Mouse (Mus musculus): Measurements from ENCODE around the gene Sorcs2. TPM values are rescaled to one million over a fixed set of nuclear protein-coding genes. Genes with fewer than 3 reads are reported as not detected.

Gene Sorcs2
- polyA plus RNA-seq, 1 experiment from 2014 or later = 5.1 TPM

GRCm38 (mm10) chr5:36100488-36100887 lies 297.5 kb downstream of the Sorcs2 start:
- H3K9ac ChIP-seq (ENCODE audit: low read length) = no peak overlapping the region
- no peak overlapping the region for H3K4me3 ChIP-seq (ENCODE audit: low read depth, low read length)
- H3K9me3 ChIP-seq (replicated peaks; ENCODE audit: control insufficient read depth, low read length) = no peaks in the 10 kb centered on the region
- H3K36me3 ChIP-seq (ENCODE audit: control insufficient read depth, insufficient read depth, low read length) = no peaks in the 10 kb centered on the region
- ATAC-seq = no peak
- H3K4me2 ChIP-seq (ENCODE audit: low read length) = no peak overlapping the region
- no peak overlapping the region for H3K27ac ChIP-seq (ENCODE audit: low read depth, low read length)
- H3K4me1 ChIP-seq (ENCODE audit: control insufficient read depth, insufficient read depth, low read length) = 0 out of 2 replicates have a peak, but pooled peaks cover 2% of the 10 kb centered on the region
- 57% methylated on average over 3 of the region's 3 CpGs for WGBS
- DNase-seq (ENCODE audit: low spot score) = no peak
- H3K27me3 ChIP-seq (replicated peaks; ENCODE audit: control insufficient read depth, insufficient read depth, low read length) = no peaks in the 10 kb centered on the region

GRCm38 (mm10) chr5:36099662-36100061 lies 298.3 kb downstream of the Sorcs2 start:
- WGBS = 41% methylated on average over 4 of the region's 4 CpGs
- H3K9ac ChIP-seq (ENCODE audit: low read length) = no peak overlapping the region
- H3K27ac ChIP-seq (ENCODE audit: low read depth, low read length) = no peak overlapping the region
- 0 out of 2 replicates have a peak, but pooled peaks cover 2% of the 10 kb centered on the region for H3K4me1 ChIP-seq (ENCODE audit: control insufficient read depth, insufficient read depth, low read length)
- no peaks in the 10 kb centered on the region for H3K27me3 ChIP-seq (replicated peaks; ENCODE audit: control insufficient read depth, insufficient read depth, low read length)
- H3K4me2 ChIP-seq (ENCODE audit: low read length) = no peak overlapping the region
- no peaks in the 10 kb centered on the region for H3K9me3 ChIP-seq (replicated peaks; ENCODE audit: control insufficient read depth, low read length)
- no peaks in the 10 kb centered on the region for H3K36me3 ChIP-seq (ENCODE audit: control insufficient read depth, insufficient read depth, low read length)
- no peak overlapping the region for H3K4me3 ChIP-seq (ENCODE audit: low read depth, low read length)
- no peak for ATAC-seq
- DNase-seq (ENCODE audit: low spot score) = peak; percentile 44

GRCm38 (mm10) chr5:36096046-36096445 lies 301.9 kb downstream of the Sorcs2 start:
- Histone ChIP-seq H3K27ac (ENCODE audit: low read depth, low read length) (no peak overlapping the region), H3K9ac (ENCODE audit: low read length) (no peak overlapping the region), H3K4me2 (ENCODE audit: low read length) (no peak overlapping the region), H3K9me3 (replicated peaks; ENCODE audit: control insufficient read depth, low read length) (no peaks in the 10 kb centered on the region), H3K27me3 (replicated peaks; ENCODE audit: control insufficient read depth, insufficient read depth, low read length) (no peaks in the 10 kb centered on the region), H3K36me3 (ENCODE audit: control insufficient read depth, insufficient read depth, low read length) (no peaks in the 10 kb centered on the region), H3K4me1 (ENCODE audit: control insufficient read depth, insufficient read depth, low read length) (0 out of 2 replicates have a peak, but pooled peaks cover 2% of the 10 kb centered on the region), H3K4me3 (ENCODE audit: low read depth, low read length) (no peak overlapping the region)
- 78% methylated on average over 8 of the region's 8 CpGs for WGBS
- ATAC-seq = no peak
- DNase-seq (ENCODE audit: low spot score) = no peak

GRCm38 (mm10) chr5:36090036-36090435 lies 307.9 kb downstream of the Sorcs2 start:
- Histone ChIP-seq H3K27me3 (replicated peaks; ENCODE audit: control insufficient read depth, insufficient read depth, low read length) (no peaks in the 10 kb centered on the region), H3K4me3 (ENCODE audit: low read depth, low read length) (no peak overlapping the region), H3K9me3 (replicated peaks; ENCODE audit: control insufficient read depth, low read length) (no peaks in the 10 kb centered on the region), H3K4me2 (ENCODE audit: low read length) (no peak overlapping the region), H3K4me1 (ENCODE audit: control insufficient read depth, insufficient read depth, low read length) (no peaks in the 10 kb centered on the region), H3K27ac (ENCODE audit: low read depth, low read length) (no peak overlapping the region), H3K9ac (ENCODE audit: low read length) (no peak overlapping the region), H3K36me3 (ENCODE audit: control insufficient read depth, insufficient read depth, low read length) (no peaks in the 10 kb centered on the region)
- no peak for DNase-seq (ENCODE audit: low spot score)
- no peak for ATAC-seq
- WGBS = 86% methylated on average over 7 of the region's 7 CpGs

- H3K27ac ChIP-seq (ENCODE audit: low read depth, low read length) = peak overlapping the region; percentile 9; the same call in 1 of the 2 replicates
- H3K36me3 ChIP-seq (ENCODE audit: control insufficient read depth, insufficient read depth, low read length) = no peaks in the 10 kb centered on the region
- H3K4me3 ChIP-seq (ENCODE audit: low read depth, low read length) = no peak overlapping the region
- H3K27me3 ChIP-seq (replicated peaks; ENCODE audit: control insufficient read depth, insufficient read depth, low read length) = no peaks in the 10 kb centered on the region
- no peaks in the 10 kb centered on the region for H3K9me3 ChIP-seq (replicated peaks; ENCODE audit: control insufficient read depth, low read length)
- DNase-seq (ENCODE audit: low spot score) = no peak
- no peak overlapping the region for H3K9ac ChIP-seq (ENCODE audit: low read length)
- no peaks in the 10 kb centered on the region for H3K4me1 ChIP-seq (ENCODE audit: control insufficient read depth, insufficient read depth, low read length)
- no peak for ATAC-seq
- whole genome bisulfite sequencing = 92% methylated on average over 2 of the region's 2 CpGs
- no peak overlapping the region for H3K4me2 ChIP-seq (ENCODE audit: low read length)
These were observed 308.7 kb downstream of the Sorcs2 start for GRCm38 (mm10) chr5:36089243-36089642.

- H3K4me1 ChIP-seq (ENCODE audit: control insufficient read depth, insufficient read depth, low read length) = peaks cover 14% of the 10 kb centered on the region
- H3K36me3 ChIP-seq (ENCODE audit: control insufficient read depth, insufficient read depth, low read length) = no peaks in the 10 kb centered on the region
- no peaks in the 10 kb centered on the region for H3K27me3 ChIP-seq (replicated peaks; ENCODE audit: control insufficient read depth, insufficient read depth, low read length)
- H3K4me2 ChIP-seq (ENCODE audit: low read length) = no peak overlapping the region
- no peaks in the 10 kb centered on the region for H3K9me3 ChIP-seq (replicated peaks; ENCODE audit: control insufficient read depth, low read length)
- H3K9ac ChIP-seq (ENCODE audit: low read length) = no peak overlapping the region
- WGBS = 71% methylated on average over 5 of the region's 5 CpGs
- ATAC-seq (no peak), DNase-seq (ENCODE audit: low spot score) (no peak)
- no peak overlapping the region for H3K27ac ChIP-seq (ENCODE audit: low read depth, low read length)
- H3K4me3 ChIP-seq (ENCODE audit: low read depth, low read length) = no peak overlapping the region
These were observed 311.0 kb downstream of the Sorcs2 start for GRCm38 (mm10) chr5:36086931-36087330.

GRCm38 (mm10) chr5:36085621-36086020 lies 312.3 kb downstream of the Sorcs2 start:
- Histone ChIP-seq H3K4me3 (ENCODE audit: low read depth, low read length) (no peak overlapping the region), H3K36me3 (ENCODE audit: control insufficient read depth, insufficient read depth, low read length) (no peaks in the 10 kb centered on the region), H3K27me3 (replicated peaks; ENCODE audit: control insufficient read depth, insufficient read depth, low read length) (no peaks in the 10 kb centered on the region), H3K9me3 (replicated peaks; ENCODE audit: control insufficient read depth, low read length) (no peaks in the 10 kb centered on the region), H3K27ac (ENCODE audit: low read depth, low read length) (no peak overlapping the region), H3K4me1 (ENCODE audit: control insufficient read depth, insufficient read depth, low read length) (peaks cover 14% of the 10 kb centered on the region), H3K9ac (ENCODE audit: low read length) (no peak overlapping the region), H3K4me2 (ENCODE audit: low read length) (no peak overlapping the region)
- no peak for ATAC-seq
- no peak for DNase-seq (ENCODE audit: low spot score)
- WGBS = 82% methylated on average over 4 of the region's 4 CpGs

GRCm38 (mm10) chr5:36083869-36084565 lies 313.9 kb downstream of the Sorcs2 start:
- Histone ChIP-seq H3K4me3 (ENCODE audit: low read depth, low read length) (no peak overlapping the region), H3K27me3 (replicated peaks; ENCODE audit: control insufficient read depth, insufficient read depth, low read length) (no peaks in the 10 kb centered on the region), H3K36me3 (ENCODE audit: control insufficient read depth, insufficient read depth, low read length) (no peaks in the 10 kb centered on the region), H3K9me3 (replicated peaks; ENCODE audit: control insufficient read depth, low read length) (no peaks in the 10 kb centered on the region), H3K9ac (ENCODE audit: low read length) (no peak overlapping the region), H3K4me2 (ENCODE audit: low read length) (no peak overlapping the region), H3K27ac (ENCODE audit: low read depth, low read length) (no peak overlapping the region), H3K4me1 (ENCODE audit: control insufficient read depth, insufficient read depth, low read length) (peaks cover 14% of the 10 kb centered on the region)
- ATAC-seq (no peak), DNase-seq (ENCODE audit: low spot score) (no peak)
- WGBS = 85% methylated on average over 9 of the region's 9 CpGs

- Histone ChIP-seq H3K27me3 (replicated peaks; ENCODE audit: control insufficient read depth, insufficient read depth, low read length) (no peaks in the 10 kb centered on the region), H3K36me3 (ENCODE audit: control insufficient read depth, insufficient read depth, low read length) (no peaks in the 10 kb centered on the region), H3K9me3 (replicated peaks; ENCODE audit: control insufficient read depth, low read length) (no peaks in the 10 kb centered on the region), H3K4me2 (ENCODE audit: low read length) (no peak overlapping the region), H3K4me3 (ENCODE audit: low read depth, low read length) (no peak overlapping the region), H3K4me1 (ENCODE audit: control insufficient read depth, insufficient read depth, low read length) (peaks cover 14% of the 10 kb centered on the region), H3K9ac (ENCODE audit: low read length) (no peak overlapping the region), H3K27ac (ENCODE audit: low read depth, low read length) (no peak overlapping the region)
- DNase-seq (ENCODE audit: low spot score) = no peak
- WGBS = 74% methylated on average over 8 of the region's 8 CpGs
- no peak for ATAC-seq
These were observed 316.9 kb downstream of the Sorcs2 start for GRCm38 (mm10) chr5:36081021-36081420.
